Mouse (Mus musculus): ENCODE measurements around the gene Gm11634.
A peak's percentile ranks its signal among the peaks of the same experiment; 100 is the strongest.

Gm11634 gene

GRCm38 (mm10) chr11:101568421-101568820 is 30.6 kb downstream of the Gm11634 start:
- peak; percentile 59 for DNase-seq (ENCODE audit: low read depth, low spot score)

GRCm38 (mm10) chr11:101562391-101562790 is 36.7 kb downstream of the Gm11634 start:
- DNase-seq (ENCODE audit: low read depth, low spot score): peak; percentile 76

DNA sequence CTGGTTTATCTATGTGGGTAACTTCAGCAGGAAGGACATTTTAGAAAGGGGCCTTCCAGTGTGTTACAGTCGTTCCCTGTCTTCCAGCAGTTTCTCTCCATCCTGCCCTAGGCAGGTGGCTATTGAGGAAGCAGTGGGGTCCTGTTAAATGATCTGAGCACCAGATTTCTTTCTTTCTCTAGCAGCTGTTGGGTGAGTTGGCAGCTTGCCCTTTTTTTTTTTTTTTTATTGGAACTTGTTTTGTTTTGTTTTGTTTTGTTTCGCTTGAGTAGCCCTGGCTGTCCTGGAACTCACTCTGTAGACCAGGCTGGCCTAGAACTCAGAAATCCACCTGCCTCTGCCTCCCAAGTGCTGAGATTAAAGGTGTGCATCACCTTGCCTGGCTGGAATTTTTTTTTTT is 42.1 kb downstream of the Gm11634 start:
- no peak for DNase-seq (ENCODE audit: low read depth, low spot score)

DNA sequence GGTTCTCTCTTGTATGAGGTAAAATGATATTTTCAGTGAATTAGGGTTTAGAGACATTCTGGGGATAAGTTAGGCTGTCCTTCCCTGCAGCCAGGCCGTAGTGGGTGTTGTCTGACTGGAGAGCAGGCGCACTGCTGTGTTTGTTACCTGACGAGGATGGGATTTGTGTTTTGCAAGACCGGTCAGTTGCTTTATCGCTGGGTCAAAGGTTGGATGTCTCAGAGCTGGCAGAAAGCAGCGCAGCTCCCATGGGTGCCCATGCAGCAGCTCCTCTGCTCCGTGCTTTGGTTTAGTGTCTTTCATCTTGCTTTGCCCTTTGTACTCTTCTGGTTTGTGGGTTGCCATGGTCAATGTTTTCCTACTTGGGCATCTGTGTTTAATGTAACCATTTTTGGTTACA is 42.5 kb downstream of the Gm11634 start:
- no peak for DNase-seq (ENCODE audit: low read depth, low spot score)

GRCm38 (mm10) chr11:101553354-101553930 is 45.6 kb downstream of the Gm11634 start:
- no peak for DNase-seq (ENCODE audit: low read depth, low spot score)

- peak; percentile 99 for DNase-seq (ENCODE audit: low read depth, low spot score)
These were observed 46.4 kb downstream of the Gm11634 start for GRCm38 (mm10) chr11:101552476-101553300.

GRCm38 (mm10) chr11:101551751-101552475 is 47.1 kb downstream of the Gm11634 start, which contains the start of the genes Brca1 and Nbr1:
Brca1 (minus strand) TSS chr11:101551955.
Nbr1 (plus strand) TSS chr11:101552149.
- DNase-seq (ENCODE audit: low read depth, low spot score): peak; percentile 99

- peak; percentile 22 for DNase-seq (ENCODE audit: low read depth, low spot score)
These were observed 50.5 kb downstream of the Gm11634 start for GRCm38 (mm10) chr11:101548526-101548925.

DNA sequence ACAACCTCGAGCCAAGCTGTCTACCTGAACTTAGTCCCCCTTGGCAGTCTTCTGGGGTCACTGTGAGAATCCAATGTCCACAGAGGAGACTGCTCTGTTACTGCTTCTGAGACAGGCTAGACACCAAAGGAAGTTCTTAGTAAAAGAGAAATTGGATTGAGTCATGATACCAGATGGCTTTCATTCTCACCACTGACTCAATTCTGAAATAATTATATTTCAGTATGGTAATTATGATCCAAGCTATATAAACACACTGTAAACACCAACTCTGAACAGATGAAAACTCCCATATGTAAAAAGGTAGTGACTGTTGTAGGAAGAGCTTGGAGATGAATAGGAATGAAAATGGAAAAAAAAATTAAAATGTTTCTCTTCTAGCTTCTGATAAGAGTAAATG is 54.9 kb downstream of the Gm11634 start:
- DNase-seq (ENCODE audit: low read depth, low spot score): no peak

Measured in WW6 (cell line).